Mouse (Mus musculus) intestine, embryonic 14.5 days (tissue): ENCODE results near the gene Csrp1. TPM values are rescaled to one million over a fixed set of nuclear protein-coding genes. Genes with fewer than 3 reads are reported as not detected.
A peak's percentile ranks its signal among the peaks of the same experiment; 100 is the strongest.

ENCODE experiments used
- ATAC-seq: fragments of 200-750 bp; cut with Nextera tagmentation; replicated peaks from 2 replicates; pipeline ENCODE4 v1.8.0; 2017; ENCODE audit warnings: low read depth, moderate number of reproducible peaks, moderate TSS enrichment, moderate library complexity; ENCODE audit not compliant: low FRiP score, low TSS enrichment
- DNase-seq: peaks from one replicate; pipeline ENCODE4 v3.0.0-alpha.2; 2018; ENCODE audit warnings: low spot score
- H3K27ac ChIP-seq: fragments of 300-500 bp; sonication (generic); 2 replicates; pipeline ENCODE4 v1.5.1; 2014; ENCODE audit warnings: low read depth, mild to moderate bottlenecking, control low read depth
- H3K27me3 ChIP-seq: fragments of 300-500 bp; sonication (generic); replicated peaks from 2 replicates; pipeline ENCODE4 v1.6.1; 2014; ENCODE audit warnings: low read length, control low read depth; ENCODE audit not compliant: control insufficient read depth, insufficient read depth
- H3K36me3 ChIP-seq: fragments of 300-500 bp; sonication (generic); 2 replicates; pipeline ENCODE4 v1.6.1; 2014; ENCODE audit warnings: low read length, control low read depth; ENCODE audit not compliant: control insufficient read depth, insufficient read depth
- H3K4me1 ChIP-seq: fragments of 300-500 bp; sonication (generic); replicated peaks from 2 replicates; pipeline ENCODE4 v1.6.1; 2014; ENCODE audit warnings: low read length, control low read depth, mixed read lengths; ENCODE audit not compliant: control insufficient read depth, insufficient read depth
- H3K4me2 ChIP-seq: fragments of 300-500 bp; sonication (generic); 2 replicates; pipeline ENCODE4 v1.6.1; 2014; ENCODE audit warnings: low read length
- H3K4me3 ChIP-seq: fragments of 300-500 bp; sonication (generic); 2 replicates; pipeline ENCODE4 v1.5.1; 2014; ENCODE audit warnings: low read depth, low read length, control low read depth, mixed read lengths
- H3K9ac ChIP-seq: fragments of 300-500 bp; sonication (generic); 2 replicates; pipeline ENCODE4 v1.6.1; 2014; ENCODE audit warnings: mild to moderate bottlenecking, low read length
- H3K9me3 ChIP-seq: fragments of 300-500 bp; sonication (generic); 2 replicates; pipeline ENCODE4 v1.6.1; 2016; ENCODE audit warnings: low read length, control low read depth; ENCODE audit not compliant: control insufficient read depth
- WGBS: fragments of 180-500 bp; shearing (Covaris S2); extraction: QIAGEN DNeasy Blood & Tissue Kit; methylation state at CpG from one replicate; pipeline ENCODE4 v1.1.7; 2014; 5-methylcytosine and 5-hydroxymethylcytosine counted together
- polyA plus RNA-seq: library from polyadenylated mRNA; unstranded; fragments of >200 nt; fragmentation: Nextera tagmentation; extraction: Ambion mirVana; gene quantifications from 2 replicates; pipeline ENCODE4 v1.2.1, GENCODE M21; 2014

Gene Csrp1
- polyA plus RNA-seq, 1 experiment from 2014 or later: 242 TPM

DNA sequence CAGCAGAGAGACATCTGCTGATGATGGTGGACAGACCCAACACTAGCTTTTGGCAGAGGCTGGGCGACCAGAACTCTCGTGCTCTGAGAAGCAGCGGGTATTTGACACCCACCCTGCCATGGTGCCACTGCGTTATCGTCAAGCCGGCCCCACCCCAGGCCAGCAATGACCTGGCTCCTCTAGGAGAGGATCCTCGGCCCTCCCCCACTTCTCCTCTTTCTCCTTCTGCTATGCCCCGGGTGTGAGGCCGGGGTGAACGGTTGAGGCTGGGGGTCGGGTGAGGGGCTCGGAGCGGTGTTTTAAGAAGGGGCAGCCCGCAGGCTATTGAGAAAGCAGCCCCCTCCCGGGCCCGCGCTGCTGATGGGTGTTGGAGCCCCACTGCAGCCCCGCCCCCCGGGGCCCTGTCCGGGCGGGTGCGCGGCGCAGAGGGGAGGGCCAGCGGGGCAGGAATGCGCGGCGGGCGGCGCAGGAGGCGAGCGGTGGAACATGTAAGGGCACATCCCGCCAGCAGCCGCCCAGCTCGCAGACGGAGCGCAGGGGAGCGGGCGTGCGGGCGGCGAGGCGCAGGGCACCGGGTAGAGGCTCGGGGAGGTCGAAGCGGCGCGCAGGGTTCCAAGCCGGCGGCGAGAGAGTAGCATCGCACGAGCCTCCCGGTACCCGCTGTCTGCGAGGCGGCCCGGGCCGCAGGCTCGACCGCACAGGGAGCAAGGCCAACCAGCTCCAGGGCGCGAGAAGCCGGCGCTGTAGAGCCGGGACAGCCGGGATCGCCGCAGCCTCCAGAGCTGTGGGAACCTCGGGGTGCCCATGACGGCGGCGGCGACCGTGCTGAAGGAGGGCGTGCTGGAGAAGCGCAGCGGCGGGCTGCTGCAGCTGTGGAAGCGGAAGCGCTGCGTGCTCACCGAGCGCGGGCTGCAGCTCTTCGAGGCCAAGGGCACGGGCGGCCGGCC lies 46.1 kb downstream of the Csrp1 start, which contains the start of gene Phlda3:
TSS of gene Phlda3 (plus strand) at position 475 of the 947 bp plus-strand sequence.
- no peaks in the 10 kb centered on the region for H3K27me3 ChIP-seq
- no peaks in the 10 kb centered on the region for H3K9me3 ChIP-seq
- H3K4me2 ChIP-seq: peak within 1 kb of the TSS; percentile 62
- peak; percentile 88 for ATAC-seq
- 1% methylated on average over 90 of the region's 90 CpGs for WGBS
- H3K9ac ChIP-seq: peak within 1 kb of the TSS; percentile 90
- peaks cover 15% of the 10 kb centered on the region for H3K36me3 ChIP-seq
- peaks cover 21% of the 10 kb centered on the region for H3K4me1 ChIP-seq
- H3K4me3 ChIP-seq: peak within 1 kb of the TSS; percentile 70
- peak; percentile 87 for DNase-seq
- peak within 1 kb of the TSS; percentile 92 for H3K27ac ChIP-seq

DNA sequence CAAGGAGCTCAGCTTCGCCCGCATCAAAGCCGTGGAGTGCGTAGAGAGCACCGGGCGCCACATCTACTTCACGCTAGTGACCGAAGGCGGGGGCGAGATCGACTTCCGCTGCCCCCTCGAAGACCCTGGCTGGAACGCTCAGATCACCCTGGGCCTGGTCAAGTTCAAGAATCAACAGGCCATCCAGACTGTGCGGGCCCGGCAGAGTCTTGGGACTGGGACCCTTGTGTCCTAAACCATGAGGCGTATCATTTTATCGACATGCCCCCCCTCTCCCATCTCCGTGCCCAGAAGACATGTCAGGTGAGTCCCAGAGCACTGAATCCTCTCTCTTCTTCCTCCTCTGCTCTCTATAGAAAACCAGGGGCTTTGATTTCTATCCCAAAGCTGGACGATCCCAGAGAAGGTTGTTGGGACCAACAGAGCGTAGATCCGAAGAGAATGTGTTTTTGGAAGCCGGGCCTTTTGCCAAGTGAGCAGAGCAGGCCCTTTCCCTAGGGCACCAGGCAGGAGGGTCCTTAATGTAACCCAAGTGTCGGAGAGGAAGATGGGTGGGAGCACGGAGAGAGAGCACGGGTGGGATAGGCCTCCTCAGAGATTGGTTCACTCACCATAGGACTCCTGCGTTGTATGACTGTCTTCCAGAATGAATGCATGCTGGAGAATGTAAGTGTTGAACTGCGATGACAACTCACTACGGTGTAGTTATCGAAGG lies 46.9 kb downstream of the Csrp1 start:
- ATAC-seq: 0 out of 2 replicates have a peak, but pooled peaks have one; percentile 7
- Histone ChIP-seq H3K4me1 (peaks cover 25% of the 10 kb centered on the region), H3K27me3 (no peaks in the 10 kb centered on the region), H3K36me3 (peaks cover 15% of the 10 kb centered on the region), H3K9ac (peak overlapping the region; percentile 90), H3K9me3 (no peaks in the 10 kb centered on the region), H3K4me2 (peak overlapping the region; percentile 62), H3K27ac (peak overlapping the region; percentile 92), H3K4me3 (peak overlapping the region; percentile 70)
- WGBS: 13% methylated on average over 30 of the region's 30 CpGs
- DNase-seq: peak; percentile 68

DNA sequence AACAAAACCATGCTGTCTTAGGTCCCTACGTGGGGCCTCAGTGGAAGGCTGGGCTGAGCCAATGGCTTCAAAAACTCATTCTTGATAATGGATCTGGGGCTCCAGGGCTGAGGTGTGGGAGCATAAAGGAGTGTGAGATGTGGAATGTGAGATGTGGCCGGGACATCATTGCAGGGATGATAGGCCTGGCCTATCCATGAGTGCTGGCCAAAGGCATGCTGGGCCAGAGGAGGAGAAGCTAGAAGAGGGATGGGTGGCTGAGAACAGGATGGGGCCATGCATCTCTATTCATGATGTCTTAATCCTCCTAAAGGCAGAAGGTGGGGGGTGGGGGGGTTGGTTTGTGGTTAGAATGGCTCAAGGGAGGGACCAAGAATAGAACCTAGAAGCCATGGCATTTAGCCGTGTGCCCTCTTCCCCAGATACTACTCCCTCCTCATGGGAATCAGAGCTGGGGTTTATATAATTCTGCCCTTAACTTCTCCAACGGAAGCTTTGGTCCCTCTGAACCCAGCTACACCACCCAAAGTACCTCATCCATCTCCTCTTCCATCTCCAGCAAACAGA lies 47.5 kb downstream of the Csrp1 start:
- Histone ChIP-seq H3K9ac (peak overlapping the region; percentile 90), H3K9me3 (no peaks in the 10 kb centered on the region), H3K4me1 (peaks cover 25% of the 10 kb centered on the region), H3K4me3 (peak overlapping the region; percentile 70), H3K27ac (no peak overlapping the region), H3K27me3 (no peaks in the 10 kb centered on the region), H3K4me2 (peak overlapping the region; percentile 62), H3K36me3 (peaks cover 15% of the 10 kb centered on the region)
- WGBS: 66% methylated on average over 4 of the region's 4 CpGs
- ATAC-seq: no peak
- DNase-seq: no peak

DNA sequence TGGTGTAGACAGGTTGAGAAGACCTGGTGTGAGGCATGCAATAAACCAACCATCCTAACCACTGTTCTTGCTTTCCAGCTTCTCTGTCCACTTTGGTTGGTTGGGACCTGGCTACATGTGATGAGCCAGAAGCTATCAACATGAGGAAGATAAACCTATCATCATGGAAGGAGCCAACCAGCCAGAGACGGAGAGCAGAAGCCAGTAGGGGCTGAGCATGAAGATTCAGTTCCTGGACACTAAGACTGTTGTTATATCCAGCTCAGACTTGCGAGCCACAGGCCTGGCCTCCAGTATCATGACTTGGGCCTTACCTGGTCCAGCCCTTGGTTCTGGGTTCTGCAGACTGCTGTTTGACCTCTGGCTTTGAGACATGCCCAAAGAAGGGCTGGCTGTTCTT lies 48.5 kb downstream of the Csrp1 start:
- ATAC-seq: no peak

GRCm38 (mm10) chr1:135770237-135770636 lies 50.4 kb downstream of the Csrp1 start:
- WGBS: 66% methylated on average over 7 of the region's 7 CpGs
- H3K36me3 ChIP-seq: peaks cover 15% of the 10 kb centered on the region
- H3K9me3 ChIP-seq: no peaks in the 10 kb centered on the region
- no peak overlapping the region for H3K4me3 ChIP-seq
- no peak overlapping the region for H3K4me2 ChIP-seq
- H3K9ac ChIP-seq: no peak overlapping the region
- ATAC-seq: no peak
- H3K4me1 ChIP-seq: peaks cover 25% of the 10 kb centered on the region
- no peaks in the 10 kb centered on the region for H3K27me3 ChIP-seq
- no peak overlapping the region for H3K27ac ChIP-seq
- DNase-seq: no peak

More for the DNA sequence above, 48.5 kb downstream of the Csrp1 start:
- Histone ChIP-seq H3K36me3 (peaks cover 15% of the 10 kb centered on the region), H3K27ac (no peak overlapping the region), H3K4me1 (peaks cover 25% of the 10 kb centered on the region), H3K27me3 (no peaks in the 10 kb centered on the region), H3K4me2 (peak overlapping the region; percentile 62; the same call in 1 of the 2 replicates), H3K9ac (no peak overlapping the region), H3K4me3 (no peak overlapping the region), H3K9me3 (no peaks in the 10 kb centered on the region)
- WGBS: 87% methylated on average over 2 of the region's 2 CpGs
- no peak for DNase-seq

GRCm38 (mm10) chr1:135770896-135771572 lies 51.2 kb downstream of the Csrp1 start:
- Histone ChIP-seq H3K9me3 (no peaks in the 10 kb centered on the region), H3K4me1 (peaks cover 19% of the 10 kb centered on the region), H3K27me3 (no peaks in the 10 kb centered on the region), H3K27ac (no peak overlapping the region), H3K4me2 (no peak overlapping the region), H3K9ac (no peak overlapping the region), H3K36me3 (peaks cover 15% of the 10 kb centered on the region), H3K4me3 (no peak overlapping the region)
- DNase-seq: no peak
- 56% methylated on average over 12 of the region's 12 CpGs for WGBS
- ATAC-seq: no peak

DNA sequence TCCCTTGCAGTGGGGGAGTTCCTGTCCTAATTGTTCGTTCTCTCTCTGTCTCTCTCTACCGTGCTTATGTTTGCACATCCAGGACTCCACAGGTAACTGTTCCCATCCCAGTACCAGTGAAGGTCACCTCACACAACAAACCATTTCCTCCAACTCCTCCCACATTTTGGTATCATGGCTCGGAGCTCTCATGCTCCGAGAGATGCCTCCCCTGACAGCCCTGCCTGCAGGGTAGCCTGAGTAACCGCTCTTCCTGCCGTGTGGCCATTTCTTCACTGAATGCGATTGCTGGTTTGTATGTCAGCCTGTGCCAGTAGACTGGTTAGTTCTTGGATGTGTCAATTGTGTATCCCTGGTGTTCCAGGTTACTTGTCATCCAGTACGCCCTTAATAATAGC lies 51.7 kb downstream of the Csrp1 start:
- H3K4me1 ChIP-seq: peaks cover 21% of the 10 kb centered on the region
- no peak for DNase-seq
- no peak overlapping the region for H3K27ac ChIP-seq
- H3K27me3 ChIP-seq: no peaks in the 10 kb centered on the region
- H3K4me2 ChIP-seq: no peak overlapping the region
- WGBS: 71% methylated on average over 8 of the region's 8 CpGs
- no peak overlapping the region for H3K9ac ChIP-seq
- ATAC-seq: no peak
- H3K9me3 ChIP-seq: no peaks in the 10 kb centered on the region
- H3K36me3 ChIP-seq: peaks cover 15% of the 10 kb centered on the region
- H3K4me3 ChIP-seq: no peak overlapping the region

DNA sequence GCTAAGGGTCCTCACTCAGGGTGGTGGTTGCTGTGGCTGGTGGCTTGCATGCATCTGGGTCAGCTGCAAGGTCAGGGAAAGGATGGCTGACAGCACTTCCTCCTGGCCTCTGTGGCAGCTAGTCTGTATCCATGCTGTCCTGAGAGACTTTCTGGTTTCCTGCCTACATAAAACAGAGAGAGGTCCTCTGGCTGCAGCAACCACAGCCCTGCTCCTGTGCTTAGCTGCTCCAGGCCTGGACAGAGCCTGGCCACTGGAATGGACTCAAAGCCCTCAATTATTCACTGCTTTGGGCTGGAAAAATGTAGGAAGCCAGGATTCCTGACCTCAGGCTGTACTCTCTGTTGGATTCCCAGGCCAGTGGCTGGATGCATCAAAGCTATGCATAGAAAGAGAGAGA lies 56.7 kb downstream of the Csrp1 start:
- peaks cover 16% of the 10 kb centered on the region for H3K4me1 ChIP-seq
- no peak for ATAC-seq

More for the DNA sequence above, 56.7 kb downstream of the Csrp1 start:
- no peaks in the 10 kb centered on the region for H3K9me3 ChIP-seq
- H3K4me2 ChIP-seq: no peak overlapping the region
- no peaks in the 10 kb centered on the region for H3K36me3 ChIP-seq
- H3K27ac ChIP-seq: no peak overlapping the region
- no peak overlapping the region for H3K9ac ChIP-seq
- DNase-seq: no peak
- H3K27me3 ChIP-seq: no peaks in the 10 kb centered on the region
- H3K4me3 ChIP-seq: no peak overlapping the region
